Mouse (Mus musculus): ENCODE measurements around the gene Odf2l.
A peak's percentile ranks its signal among the peaks of the same experiment; 100 is the strongest.

Odf2l gene

GRCm38 (mm10) chr3:145118254-145119001 is at the start of gene Odf2l:
Gene Odf2l (plus strand): TSS chr3:145118588.
- peak; percentile 78 for DNase-seq (ENCODE audit: low read depth, low spot score)

- DNase-seq (ENCODE audit: low read depth, low spot score) = no peak
Observed at GRCm38 (mm10) chr3:145068964-145069363, 49.4 kb upstream of the Odf2l start.

- no peak for DNase-seq (ENCODE audit: low read depth, low spot score)
Observed at GRCm38 (mm10) chr3:145072339-145072738, 46.0 kb upstream of the Odf2l start.

GRCm38 (mm10) chr3:145078405-145078804 is 40.0 kb upstream of the Odf2l start:
- DNase-seq (ENCODE audit: low read depth, low spot score) = no peak

- DNase-seq (ENCODE audit: low read depth, low spot score) = no peak
Observed at GRCm38 (mm10) chr3:145080904-145081303, 37.5 kb upstream of the Odf2l start.

GRCm38 (mm10) chr3:145083081-145083480 is 35.3 kb upstream of the Odf2l start:
- no peak for DNase-seq (ENCODE audit: low read depth, low spot score)

GRCm38 (mm10) chr3:145086180-145086579 is 32.2 kb upstream of the Odf2l start:
- DNase-seq (ENCODE audit: low read depth, low spot score) = no peak

GRCm38 (mm10) chr3:145087857-145088598 is 30.4 kb upstream of the Odf2l start:
- DNase-seq (ENCODE audit: low read depth, low spot score) = no peak

GRCm38 (mm10) chr3:145099291-145099690 is 19.1 kb upstream of the Odf2l start, which contains the start of gene Clca2:
Gene Clca2 (minus strand): TSS chr3:145099443.
- DNase-seq (ENCODE audit: low read depth, low spot score) = no peak

- no peak for DNase-seq (ENCODE audit: low read depth, low spot score)
Observed at GRCm38 (mm10) chr3:145101891-145102555, 16.4 kb upstream of the Odf2l start.

- DNase-seq (ENCODE audit: low read depth, low spot score) = no peak
Observed at GRCm38 (mm10) chr3:145103321-145103720, 15.1 kb upstream of the Odf2l start.

GRCm38 (mm10) chr3:145103770-145104169 is 14.6 kb upstream of the Odf2l start:
- no peak for DNase-seq (ENCODE audit: low read depth, low spot score)

- no peak for DNase-seq (ENCODE audit: low read depth, low spot score)
Observed at GRCm38 (mm10) chr3:145105076-145105772, 13.2 kb upstream of the Odf2l start.

- DNase-seq (ENCODE audit: low read depth, low spot score) = no peak
Observed at GRCm38 (mm10) chr3:145105773-145106504, 12.4 kb upstream of the Odf2l start.

- DNase-seq (ENCODE audit: low read depth, low spot score) = no peak
Observed at GRCm38 (mm10) chr3:145115169-145115568, 3.2 kb upstream of the Odf2l start.

- no peak for DNase-seq (ENCODE audit: low read depth, low spot score)
Observed at GRCm38 (mm10) chr3:145117637-145118036, 751 bp upstream of the Odf2l start.

GRCm38 (mm10) chr3:145119002-145119358 is 592 bp downstream of the Odf2l start:
- no peak for DNase-seq (ENCODE audit: low read depth, low spot score)

GRCm38 (mm10) chr3:145119425-145119824 is 1.0 kb downstream of the Odf2l start:
- no peak for DNase-seq (ENCODE audit: low read depth, low spot score)

GRCm38 (mm10) chr3:145126618-145127017 is 8.2 kb downstream of the Odf2l start:
- DNase-seq (ENCODE audit: low read depth, low spot score) = no peak

GRCm38 (mm10) chr3:145129356-145129755 is 11.0 kb downstream of the Odf2l start:
- DNase-seq (ENCODE audit: low read depth, low spot score) = no peak

- DNase-seq (ENCODE audit: low read depth, low spot score) = no peak
Observed at GRCm38 (mm10) chr3:145131210-145131868, 13.0 kb downstream of the Odf2l start.

Measured in WW6 (cell line).